Mouse (Mus musculus) intestine, embryonic 16.5 days (tissue): ENCODE measurements around the gene Anp32e. TPM values are rescaled to one million over a fixed set of nuclear protein-coding genes. Genes with fewer than 3 reads are reported as not detected.

Experiments
- ATAC-seq: fragments of 200-750 bp; cut with Nextera tagmentation; 2 replicates; pipeline ENCODE4 v1.8.0; 2017; ENCODE audit warnings: moderate TSS enrichment, moderate library complexity
- H3K27ac ChIP-seq: fragments of 300-500 bp; sonication (generic); 2 replicates; pipeline ENCODE4 v1.5.1; 2014; ENCODE audit warnings: mild to moderate bottlenecking, low read length
- H3K27me3 ChIP-seq: fragments of 300-500 bp; sonication (generic); replicated peaks from 2 replicates; pipeline ENCODE4 v1.6.1; 2014; ENCODE audit warnings: low read length, control low read depth, mixed read lengths; ENCODE audit not compliant: control insufficient read depth, insufficient read depth
- H3K36me3 ChIP-seq: fragments of 300-500 bp; sonication (generic); 2 replicates; pipeline ENCODE4 v1.6.1; 2014; ENCODE audit warnings: low read length, control low read depth; ENCODE audit not compliant: control insufficient read depth, insufficient read depth
- H3K4me1 ChIP-seq: fragments of 300-500 bp; sonication (generic); 2 replicates; pipeline ENCODE4 v1.6.1; 2014; ENCODE audit warnings: low read length, control low read depth, mixed read lengths; ENCODE audit not compliant: control insufficient read depth, insufficient read depth
- H3K4me2 ChIP-seq: fragments of 300-500 bp; sonication (generic); 2 replicates; pipeline ENCODE4 v1.6.1; 2014; ENCODE audit warnings: low read depth, low read length, control low read depth
- H3K4me3 ChIP-seq: fragments of 300-500 bp; sonication (generic); 2 replicates; pipeline ENCODE4 v1.5.1; 2014; ENCODE audit warnings: mild to moderate bottlenecking, low read length
- H3K9ac ChIP-seq: fragments of 300-500 bp; sonication (generic); 2 replicates; pipeline ENCODE4 v1.6.1; 2014; ENCODE audit warnings: low read depth, low read length
- H3K9me3 ChIP-seq: fragments of 300-500 bp; sonication (generic); 2 replicates; pipeline ENCODE4 v1.6.1; 2016; ENCODE audit warnings: low read length, control low read depth; ENCODE audit not compliant: control insufficient read depth
- WGBS: fragments of 180-500 bp; shearing (Covaris S2); extraction: QIAGEN DNeasy Blood & Tissue Kit; methylation state at CpG from one replicate; pipeline ENCODE4 v1.1.7; 2014; 5-methylcytosine and 5-hydroxymethylcytosine counted together
- polyA plus RNA-seq: library from polyadenylated mRNA; unstranded; fragments of >200 nt; fragmentation: Nextera tagmentation; extraction: Ambion mirVana; gene quantifications from 2 replicates; pipeline ENCODE4 v1.2.1, GENCODE M21; 2015

Anp32e gene
- polyA plus RNA-seq, 1 experiment from 2014 or later: 150 TPM

- ATAC-seq: no peak
- Histone ChIP-seq H3K4me1 (peaks cover 10% of the 10 kb centered on the region), H3K27ac (no peak overlapping the region), H3K9me3 (no peaks in the 10 kb centered on the region), H3K4me3 (no peak overlapping the region), H3K36me3 (peaks cover 15% of the 10 kb centered on the region), H3K4me2 (no peak overlapping the region), H3K27me3 (no peaks in the 10 kb centered on the region), H3K9ac (no peak overlapping the region)
- WGBS: 88% methylated on average over 7 of the region's 7 CpGs
These were observed 3.5 kb downstream of the Anp32e start for GRCm38 (mm10) chr3:95932566-95932965.

DNA sequence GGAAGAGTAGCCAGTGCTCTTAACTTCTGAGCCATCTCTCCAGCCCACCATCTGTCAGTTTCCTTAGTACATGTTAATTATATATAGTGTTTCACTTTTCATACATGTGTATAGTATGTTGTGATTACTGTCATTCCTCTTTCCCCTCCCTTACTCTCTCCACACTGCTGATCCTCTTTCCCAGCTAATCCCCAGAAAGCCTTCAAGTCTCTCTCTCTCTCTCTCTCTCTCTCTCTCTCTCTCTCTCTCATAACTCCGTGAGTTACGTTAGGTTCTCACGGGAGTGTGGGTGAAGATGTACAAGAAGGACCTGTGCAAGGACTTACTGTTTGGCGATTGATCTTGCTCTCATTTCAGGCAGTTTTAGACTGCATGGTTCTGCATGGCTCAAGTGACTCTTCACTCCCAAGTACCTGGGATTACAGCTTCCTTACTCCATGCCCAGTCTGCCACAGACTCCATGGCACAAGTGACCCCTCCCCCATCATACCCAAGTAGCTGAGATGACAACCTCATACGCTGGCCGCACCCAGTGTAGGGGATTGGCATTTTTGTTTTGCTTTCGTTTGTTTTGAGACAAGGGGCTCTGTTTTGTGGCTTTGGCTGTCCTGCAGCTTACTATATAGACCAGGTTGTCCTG, 4.2 kb downstream of the Anp32e start:
- WGBS: 94% methylated on average over 7 of the region's 7 CpGs
- no peak overlapping the region for H3K4me2 ChIP-seq

GRCm38 (mm10) chr3:95934448-95934847, 5.4 kb downstream of the Anp32e start:
- Histone ChIP-seq H3K9ac (no peak overlapping the region), H3K4me1 (peaks cover 8% of the 10 kb centered on the region), H3K4me2 (no peak overlapping the region), H3K4me3 (no peak overlapping the region), H3K27ac (no peak overlapping the region), H3K27me3 (no peaks in the 10 kb centered on the region), H3K9me3 (no peaks in the 10 kb centered on the region), H3K36me3 (peaks cover 23% of the 10 kb centered on the region)
- no peak for ATAC-seq
- WGBS: 81% methylated on average over 1 of the region's 1 CpGs

More for the DNA sequence above, 4.2 kb downstream of the Anp32e start:
- no peaks in the 10 kb centered on the region for H3K9me3 ChIP-seq
- H3K27me3 ChIP-seq: no peaks in the 10 kb centered on the region
- no peak for ATAC-seq
- no peak overlapping the region for H3K4me3 ChIP-seq
- no peak overlapping the region for H3K9ac ChIP-seq
- peaks cover 10% of the 10 kb centered on the region for H3K4me1 ChIP-seq
- peaks cover 16% of the 10 kb centered on the region for H3K36me3 ChIP-seq
- H3K27ac ChIP-seq: no peak overlapping the region

DNA sequence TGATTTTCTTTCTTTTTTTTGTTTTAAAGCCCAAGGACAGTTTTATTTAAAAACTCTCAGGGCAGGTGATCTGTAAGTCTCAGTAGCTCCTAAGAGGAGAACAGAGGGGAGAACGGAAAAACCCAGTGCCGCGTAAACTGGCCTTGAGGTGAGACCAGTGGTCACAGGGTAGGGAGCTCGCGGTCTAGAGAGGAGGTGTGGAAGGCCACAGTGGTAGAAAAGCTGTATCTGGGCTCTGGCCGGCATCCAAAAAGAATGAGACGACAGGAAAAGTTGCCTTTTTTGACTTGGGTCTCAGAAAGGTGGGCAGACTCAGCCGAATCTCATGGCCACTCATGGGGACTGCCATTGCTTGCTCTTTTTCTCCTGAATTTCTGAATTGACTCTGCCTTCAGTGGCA, 9.2 kb downstream of the Anp32e start:
- ATAC-seq: no peak
- Histone ChIP-seq H3K4me1 (no peaks in the 10 kb centered on the region), H3K27ac (no peak overlapping the region), H3K4me3 (no peak overlapping the region), H3K9me3 (no peaks in the 10 kb centered on the region), H3K4me2 (no peak overlapping the region), H3K36me3 (peaks cover 36% of the 10 kb centered on the region), H3K27me3 (no peaks in the 10 kb centered on the region), H3K9ac (no peak overlapping the region)
- 95% methylated on average over 8 of the region's 8 CpGs for WGBS

GRCm38 (mm10) chr3:95938835-95939234, 9.8 kb downstream of the Anp32e start:
- Histone ChIP-seq H3K9me3 (no peaks in the 10 kb centered on the region), H3K9ac (no peak overlapping the region), H3K27me3 (no peaks in the 10 kb centered on the region), H3K36me3 (peaks cover 36% of the 10 kb centered on the region), H3K4me2 (no peak overlapping the region), H3K27ac (no peak overlapping the region), H3K4me3 (no peak overlapping the region), H3K4me1 (no peaks in the 10 kb centered on the region)
- no peak for ATAC-seq
- WGBS: 93% methylated on average over 15 of the region's 15 CpGs

DNA sequence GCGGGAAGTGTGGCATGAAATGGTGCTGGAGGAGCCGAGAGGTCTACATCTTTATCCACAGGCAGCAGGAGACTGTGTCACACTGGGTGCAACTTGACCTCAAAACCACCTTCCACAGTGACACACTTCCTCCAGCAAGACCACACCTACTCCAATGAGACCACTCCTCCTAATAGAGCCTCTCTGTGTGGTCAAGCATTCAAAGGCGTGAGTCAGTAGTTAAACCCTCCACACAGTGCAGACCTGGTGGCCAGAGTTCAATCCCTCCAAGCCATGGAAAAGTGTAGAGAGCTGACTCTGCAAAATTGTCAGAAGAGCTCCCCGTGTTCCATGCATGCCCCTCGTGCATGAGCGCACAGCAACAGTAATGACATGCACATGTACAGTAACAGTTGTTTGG, 13.7 kb downstream of the Anp32e start:
- Histone ChIP-seq H3K36me3 (peaks cover 25% of the 10 kb centered on the region), H3K27ac (no peak overlapping the region), H3K9ac (no peak overlapping the region), H3K4me2 (no peak overlapping the region), H3K4me3 (no peak overlapping the region), H3K9me3 (no peaks in the 10 kb centered on the region), H3K4me1 (no peaks in the 10 kb centered on the region), H3K27me3 (no peaks in the 10 kb centered on the region)
- ATAC-seq: no peak
- 88% methylated on average over 6 of the region's 6 CpGs for WGBS

DNA sequence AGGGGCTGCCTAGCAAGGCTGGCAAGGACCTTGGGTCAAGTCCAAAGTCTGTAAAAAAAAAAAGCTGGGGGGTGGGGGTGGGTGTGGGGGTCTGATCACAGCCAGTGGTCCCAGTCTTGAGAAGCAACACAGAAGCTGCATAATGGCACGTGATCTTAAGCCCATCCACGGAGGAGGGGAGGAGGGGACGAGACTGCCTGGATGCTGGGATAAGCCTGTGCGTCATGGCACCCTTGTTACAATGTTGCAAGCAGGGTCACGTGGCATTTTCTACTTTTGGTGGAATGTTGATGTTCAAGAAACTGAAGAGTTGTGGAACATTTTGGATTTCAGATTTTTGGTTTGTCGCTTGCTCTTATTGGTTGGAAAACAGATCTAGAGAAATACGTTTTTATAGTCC, 14.2 kb downstream of the Anp32e start:
- WGBS: 93% methylated on average over 7 of the region's 7 CpGs
- Histone ChIP-seq H3K27me3 (no peaks in the 10 kb centered on the region), H3K4me1 (no peaks in the 10 kb centered on the region), H3K9ac (no peak overlapping the region), H3K9me3 (no peaks in the 10 kb centered on the region), H3K4me3 (no peak overlapping the region), H3K4me2 (no peak overlapping the region), H3K27ac (no peak overlapping the region), H3K36me3 (peaks cover 25% of the 10 kb centered on the region)
- no peak for ATAC-seq

GRCm38 (mm10) chr3:95944742-95945141, 15.7 kb downstream of the Anp32e start:
- no peaks in the 10 kb centered on the region for H3K9me3 ChIP-seq
- 84% methylated on average over 8 of the region's 8 CpGs for WGBS
- no peaks in the 10 kb centered on the region for H3K4me1 ChIP-seq
- H3K4me3 ChIP-seq: no peak overlapping the region
- peaks cover 17% of the 10 kb centered on the region for H3K36me3 ChIP-seq
- ATAC-seq: no peak
- H3K27ac ChIP-seq: no peak overlapping the region
- no peaks in the 10 kb centered on the region for H3K27me3 ChIP-seq
- no peak overlapping the region for H3K9ac ChIP-seq
- H3K4me2 ChIP-seq: no peak overlapping the region

DNA sequence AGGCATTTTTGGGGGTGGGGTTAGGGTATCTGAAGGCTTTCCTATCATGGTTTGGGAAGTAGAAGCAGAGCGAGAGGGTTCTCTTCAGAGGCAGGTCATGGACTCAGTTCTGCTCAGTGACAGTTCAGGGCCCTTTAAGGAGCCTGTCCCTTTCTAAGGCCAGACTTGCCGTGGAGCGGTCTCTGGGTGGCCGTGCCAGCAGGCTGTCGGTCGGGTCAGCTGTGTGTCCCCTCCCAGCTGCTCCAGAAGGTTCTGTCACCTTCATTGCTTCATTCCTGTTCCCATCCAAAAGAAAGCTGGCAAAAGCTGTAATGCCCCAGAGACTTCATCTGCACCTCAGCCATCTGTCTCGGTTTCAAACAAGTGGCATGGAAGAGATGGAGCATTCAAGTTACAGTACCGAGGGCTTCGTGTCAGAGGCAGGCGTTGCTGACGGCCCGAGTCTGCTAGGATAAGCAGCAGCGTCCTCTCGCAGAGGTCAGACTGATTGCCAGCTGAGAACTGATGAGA, 16.7 kb downstream of the Anp32e start:
- Histone ChIP-seq H3K4me1 (no peaks in the 10 kb centered on the region), H3K4me3 (no peak overlapping the region), H3K27ac (no peak overlapping the region), H3K4me2 (no peak overlapping the region), H3K9ac (no peak overlapping the region), H3K27me3 (no peaks in the 10 kb centered on the region), H3K9me3 (no peaks in the 10 kb centered on the region), H3K36me3 (peaks cover 13% of the 10 kb centered on the region)
- ATAC-seq: no peak
- 87% methylated on average over 14 of the region's 14 CpGs for WGBS

DNA sequence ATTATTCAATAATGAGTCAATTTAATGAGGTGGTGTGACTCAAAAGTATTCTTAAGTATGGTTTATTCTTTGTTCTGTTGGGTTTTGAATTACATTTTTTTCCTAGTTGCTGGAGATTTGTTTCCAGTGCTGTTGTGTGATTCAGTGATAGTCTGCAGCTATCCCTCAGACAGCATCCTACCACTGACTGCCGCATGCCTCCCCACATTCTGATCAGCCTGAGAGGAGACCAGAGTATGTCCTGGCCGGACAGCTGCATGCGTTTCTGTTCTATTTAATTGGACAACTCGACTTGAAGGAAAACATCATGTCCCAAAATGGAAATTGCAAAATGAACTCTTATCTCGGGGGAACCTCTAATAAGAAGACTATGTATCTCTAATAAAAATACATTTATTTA, 19.3 kb downstream of the Anp32e start:
- no peak for ATAC-seq
- Histone ChIP-seq H3K4me3 (no peak overlapping the region), H3K4me2 (no peak overlapping the region), H3K27ac (no peak overlapping the region), H3K9me3 (no peaks in the 10 kb centered on the region), H3K4me1 (no peaks in the 10 kb centered on the region), H3K36me3 (peaks cover 5% of the 10 kb centered on the region; the same call in 1 of the 2 replicates), H3K9ac (no peak overlapping the region), H3K27me3 (no peaks in the 10 kb centered on the region)
- 88% methylated on average over 5 of the region's 5 CpGs for WGBS
